Mouse (Mus musculus) adrenal gland, postnatal 4 days (tissue): ENCODE data around the gene Mapk8ip2. TPM values are rescaled to one million over a fixed set of nuclear protein-coding genes. Genes with fewer than 3 reads are reported as not detected.
A peak's percentile ranks its signal among the peaks of the same experiment; 100 is the strongest.

Experiments
- DNase-seq, 2 experiments: peaks; one replicate each; pipeline ENCODE4 v3.0.0; 2021 to 2022; ENCODE audit warnings: low spot score in 2 of 2, mixed read lengths in 2 of 2
- total RNA-seq, 2 experiments: library from RNA; stranded (reverse); gene quantifications; 2 replicates each; pipeline ENCODE4 v1.2.3; 2021

The Mapk8ip2 gene
- total RNA-seq, 2 experiments from 2014 or later = 20.4 to 22.1 TPM

DNA sequence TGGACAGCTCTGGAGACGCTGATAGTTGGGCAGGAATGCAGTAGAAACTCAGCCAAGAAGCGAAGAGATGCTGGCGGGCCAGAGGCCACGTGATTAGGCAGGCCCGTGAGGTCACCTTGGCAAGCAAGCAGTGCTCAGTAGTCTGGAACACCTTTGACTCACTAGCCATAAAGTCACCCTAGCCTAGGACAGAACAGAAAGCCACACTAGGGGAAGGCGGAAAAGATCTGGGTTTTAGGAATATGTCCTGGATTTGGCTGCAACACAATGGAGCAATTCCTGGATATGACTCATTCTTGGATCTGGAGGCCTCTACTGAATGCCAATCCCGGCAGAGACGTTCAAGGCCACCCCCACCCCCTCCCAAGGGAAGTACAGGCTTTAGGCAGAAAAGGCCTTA is 26.9 kb downstream of the Mapk8ip2 start:
- DNase-seq = no peak

DNA sequence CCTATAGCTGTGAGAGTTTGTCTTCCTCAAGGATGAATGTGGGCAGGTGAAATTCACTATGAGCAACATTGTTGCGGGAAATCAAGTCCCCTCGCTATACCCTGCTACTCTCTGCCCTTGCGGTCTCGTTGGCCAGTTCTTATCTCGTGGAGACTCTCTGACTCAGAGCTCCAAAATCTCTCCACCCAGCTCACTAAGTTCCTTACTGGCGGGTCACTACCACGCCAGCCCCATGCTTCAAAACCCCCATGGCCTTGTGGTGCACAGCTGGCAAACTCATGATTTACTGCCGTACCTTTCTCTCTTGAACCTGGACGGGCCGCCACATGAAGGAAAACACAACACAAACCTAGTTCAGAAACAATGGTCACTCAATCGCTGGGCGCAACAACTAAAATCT is 34.5 kb downstream of the Mapk8ip2 start:
- no peak for DNase-seq

DNA sequence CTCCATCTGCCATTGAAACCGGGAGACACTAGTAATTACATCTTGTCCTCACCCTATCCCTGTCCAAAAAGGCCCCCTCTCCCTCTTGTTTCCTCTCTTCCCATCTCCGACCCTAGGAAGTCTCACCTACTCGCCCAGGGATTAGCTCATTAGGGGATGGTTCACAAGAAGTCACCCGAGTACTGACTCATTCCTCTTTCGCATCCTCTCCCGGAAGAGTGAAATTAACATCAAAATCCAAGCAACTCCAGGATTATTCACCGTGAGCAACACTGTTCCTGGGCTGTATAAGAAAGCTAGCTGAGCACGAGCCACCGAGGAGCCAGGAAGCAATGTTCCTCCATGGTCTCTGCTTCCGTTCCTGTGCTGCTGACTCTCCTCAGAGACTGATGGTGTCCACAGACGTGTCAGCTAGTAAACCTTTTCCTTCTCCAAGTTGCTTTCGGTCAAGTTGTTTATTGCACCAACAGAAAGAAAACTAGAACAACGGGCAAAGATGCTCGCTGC is 35.0 kb downstream of the Mapk8ip2 start:
- no peak for DNase-seq

DNA sequence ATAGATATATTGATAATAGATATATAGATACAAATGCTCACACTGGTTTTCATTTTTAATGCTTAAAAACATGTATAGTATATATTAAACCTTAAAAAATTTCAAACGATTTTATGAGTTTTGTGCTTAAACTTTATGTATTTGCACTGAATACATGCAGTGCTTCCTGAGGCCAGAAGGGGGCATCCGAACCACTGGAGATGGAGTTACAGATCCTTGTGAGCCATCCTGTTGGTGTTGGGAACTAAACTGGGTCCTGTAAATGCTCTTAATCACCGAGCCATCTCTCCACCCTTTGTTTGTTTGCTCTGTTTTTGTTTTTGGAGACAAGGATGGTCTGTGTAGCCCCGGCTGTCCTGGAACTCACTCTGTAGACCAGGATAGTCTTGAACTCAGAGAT is 41.3 kb downstream of the Mapk8ip2 start:
- no peak for DNase-seq

DNA sequence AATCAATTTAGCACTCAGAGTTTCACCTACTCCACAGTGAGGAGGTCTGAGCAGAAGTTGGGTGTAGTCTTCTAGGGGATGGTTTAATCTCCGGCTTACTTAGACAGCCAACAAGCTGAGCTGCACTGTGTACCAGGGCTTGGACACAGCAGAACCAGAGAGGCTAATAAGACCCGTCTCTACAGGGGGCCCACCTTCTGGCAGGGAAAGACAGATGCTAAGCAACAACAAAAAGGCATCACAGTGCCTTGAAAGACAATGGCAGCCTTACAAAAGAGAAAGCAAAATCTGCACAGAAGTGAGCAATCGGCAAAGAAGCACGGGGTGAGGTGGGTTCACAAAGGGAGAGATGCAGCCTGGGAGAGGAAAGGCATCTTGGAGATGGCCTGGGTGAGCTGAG is 42.4 kb downstream of the Mapk8ip2 start:
- DNase-seq = no peak

DNA sequence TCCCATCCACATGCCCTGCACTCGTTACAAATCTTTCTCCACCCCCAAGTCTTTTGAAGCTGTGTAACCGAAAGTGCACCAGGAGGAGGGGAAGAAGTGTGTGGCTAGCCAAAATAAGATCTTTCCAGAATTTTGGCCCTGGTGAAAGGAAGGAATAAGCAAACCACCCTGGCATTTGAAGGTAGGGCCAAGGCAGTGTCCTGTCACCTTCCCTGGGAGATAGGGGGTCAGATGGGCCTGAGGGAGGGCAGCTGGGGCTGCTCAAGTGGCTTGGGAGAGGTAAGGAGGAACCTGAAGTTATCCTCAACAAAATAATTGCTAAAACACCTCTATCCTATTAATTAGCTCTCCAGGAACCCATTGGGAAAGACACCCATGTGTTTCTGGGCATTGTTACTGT is 43.1 kb downstream of the Mapk8ip2 start:
- DNase-seq = no peak

DNA sequence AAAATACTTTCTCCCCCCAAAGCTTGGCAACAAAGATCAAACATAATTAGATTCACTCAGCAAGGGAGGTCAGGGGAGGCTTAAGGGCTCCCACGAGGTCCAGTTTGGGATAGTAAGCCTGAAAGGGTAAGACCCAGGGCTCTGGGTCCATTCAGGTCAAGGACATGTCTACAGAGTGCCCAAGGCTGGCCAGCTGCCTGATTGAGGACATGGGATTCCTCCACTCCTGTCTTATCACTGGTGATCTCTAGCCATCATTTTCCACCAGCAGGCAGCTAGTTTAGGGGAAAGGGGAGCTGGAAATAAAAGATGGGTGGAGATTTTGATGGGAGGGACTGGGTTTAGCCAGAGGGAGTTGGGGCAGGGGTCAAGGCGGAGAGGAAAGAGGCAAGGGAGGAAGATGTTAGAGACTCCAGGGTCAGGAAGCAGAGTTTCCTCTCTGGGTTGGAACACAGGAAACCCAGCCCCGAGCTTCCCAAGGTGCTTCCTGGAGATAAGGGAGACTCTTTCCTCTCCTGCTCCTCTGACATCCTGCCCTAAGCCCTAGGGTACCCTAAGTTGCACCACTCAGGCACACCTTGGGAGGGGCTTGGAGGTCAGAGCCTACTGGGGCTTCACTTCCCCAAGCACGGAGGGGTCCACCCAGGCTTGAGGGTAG is 43.8 kb downstream of the Mapk8ip2 start:
- DNase-seq = no peak

DNA sequence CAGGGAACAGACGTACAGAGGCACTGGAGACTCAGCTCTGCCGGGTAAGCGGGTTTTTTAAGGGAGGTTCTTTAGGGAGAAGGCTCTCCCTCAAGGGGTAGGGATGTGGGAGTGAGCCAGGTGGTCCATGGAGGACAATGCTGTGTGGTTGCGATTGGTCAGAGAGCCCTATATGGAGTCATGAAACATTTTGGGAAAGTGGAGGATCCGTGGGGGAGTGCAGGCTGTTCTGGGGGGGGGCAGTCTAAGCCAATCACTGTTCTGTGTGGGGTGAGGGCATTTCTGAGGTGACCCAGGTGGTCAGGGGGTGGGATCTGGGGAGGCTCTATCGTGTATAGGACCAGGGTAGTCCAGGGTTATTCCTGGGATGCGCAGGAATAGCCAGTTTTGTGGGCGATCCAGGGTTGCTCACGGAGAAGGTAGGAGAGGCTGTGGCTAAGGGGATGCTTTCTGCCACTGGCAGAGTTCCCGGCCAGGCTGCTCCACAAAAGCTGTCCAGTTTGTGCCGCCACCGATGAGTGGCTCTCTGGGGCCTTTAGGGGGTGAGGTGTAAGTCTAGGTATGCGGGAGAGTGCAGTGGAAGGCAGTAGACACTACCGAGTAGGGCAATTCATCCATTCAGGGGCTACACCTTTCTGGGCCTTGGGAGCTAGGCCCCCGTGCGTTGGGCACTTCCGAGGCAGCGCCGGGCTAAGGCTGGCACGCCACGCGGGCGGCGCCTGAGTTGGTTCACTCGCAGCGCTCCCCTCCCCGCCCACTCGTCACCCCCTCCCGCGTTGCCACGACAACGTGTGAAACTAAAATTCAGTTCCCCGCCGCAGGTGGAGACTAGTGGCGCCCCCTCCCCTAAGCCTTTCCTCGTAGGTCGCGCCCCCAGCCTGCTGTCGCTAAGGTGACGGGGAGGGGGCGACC is 44.6 kb downstream of the Mapk8ip2 start:
- no peak for DNase-seq

DNA sequence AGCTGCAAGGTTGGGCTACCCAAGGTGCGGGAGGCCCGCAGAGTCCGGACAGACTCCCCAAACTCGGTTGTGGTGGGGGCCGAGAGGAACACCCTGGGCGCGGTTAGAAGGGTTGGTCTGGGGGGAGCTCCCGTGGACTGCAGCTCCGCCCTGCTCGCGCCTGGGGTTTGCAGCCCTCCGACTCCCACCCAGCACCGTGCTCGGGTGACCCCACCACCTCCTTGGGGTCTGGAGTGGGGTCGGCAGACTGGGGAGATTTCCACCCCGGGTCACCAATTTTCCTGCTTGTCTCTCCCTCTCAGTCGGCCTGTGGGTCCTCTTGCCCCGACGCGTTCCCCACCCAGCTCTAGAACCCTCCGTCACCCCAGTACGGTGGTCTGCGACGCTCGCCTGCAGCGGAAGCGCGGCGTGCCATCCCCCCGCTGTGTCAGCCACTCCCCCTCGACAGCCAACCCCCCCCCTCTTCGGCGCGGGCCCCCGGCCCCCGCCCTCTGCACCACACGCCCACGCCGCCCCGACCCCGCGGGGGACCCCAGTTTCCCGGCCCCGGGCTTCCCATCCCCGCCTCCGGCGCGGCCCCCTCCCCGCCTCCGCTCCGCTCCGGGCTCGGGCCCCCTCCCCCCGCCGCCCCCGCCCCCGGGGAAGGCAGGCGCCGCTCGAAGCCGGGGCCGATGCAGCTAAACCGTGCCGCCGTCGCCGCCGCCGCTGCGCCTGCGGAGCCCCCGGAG is 45.4 kb downstream of the Mapk8ip2 start, which contains the start of gene Shank3:
Gene Shank3 (plus strand): TSS at position 663 of the 728 bp plus-strand sequence.
- DNase-seq = no peak

DNA sequence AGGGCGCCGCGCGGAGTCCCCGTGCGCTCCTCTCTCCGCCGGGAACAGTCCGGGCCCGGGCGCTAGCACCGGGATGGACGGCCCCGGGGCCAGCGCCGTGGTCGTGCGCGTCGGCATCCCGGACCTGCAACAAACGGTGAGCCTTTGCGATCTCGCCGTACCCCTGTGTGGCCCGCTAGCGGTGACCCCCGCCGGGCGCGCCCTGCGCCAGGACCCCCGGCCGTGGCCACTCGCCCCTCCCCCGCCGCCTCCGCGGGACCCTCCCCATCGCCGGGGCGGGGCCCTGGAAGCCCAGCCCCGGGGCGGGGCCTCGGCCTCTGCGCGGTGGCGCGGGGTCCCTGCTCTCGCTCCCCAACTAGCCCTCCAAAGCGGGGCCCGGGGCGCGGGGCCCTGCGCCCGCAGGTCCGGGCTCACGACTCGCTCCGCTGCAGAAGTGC is 46.1 kb downstream of the Mapk8ip2 start:
- DNase-seq = peak in 1 of 2 experiments; percentile 22

DNA sequence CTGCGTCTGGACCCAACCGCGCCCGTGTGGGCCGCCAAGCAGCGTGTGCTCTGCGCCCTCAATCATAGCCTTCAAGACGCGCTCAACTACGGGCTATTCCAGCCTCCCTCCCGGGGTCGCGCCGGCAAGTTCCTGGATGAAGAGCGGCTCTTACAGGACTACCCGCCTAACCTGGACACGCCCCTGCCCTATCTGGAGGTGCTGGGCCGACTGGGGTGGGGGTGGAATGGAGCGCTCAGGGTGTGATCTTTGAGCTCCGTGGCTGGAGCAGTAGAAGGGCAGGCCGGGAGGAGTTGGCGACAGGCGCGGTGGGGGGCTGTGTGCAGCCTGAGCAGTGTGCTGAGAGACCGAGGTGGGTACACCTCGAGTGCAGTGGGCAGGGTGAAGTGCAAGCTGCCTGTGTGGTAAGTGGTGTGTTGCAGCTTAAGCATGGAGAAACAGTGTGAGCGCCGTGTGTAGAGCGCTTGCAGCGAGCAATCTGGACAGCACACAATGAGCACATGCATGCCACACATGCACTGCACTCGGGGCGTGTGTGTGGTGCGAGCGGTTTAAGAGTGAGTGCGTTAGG is 46.6 kb downstream of the Mapk8ip2 start:
- DNase-seq = no peak

DNA sequence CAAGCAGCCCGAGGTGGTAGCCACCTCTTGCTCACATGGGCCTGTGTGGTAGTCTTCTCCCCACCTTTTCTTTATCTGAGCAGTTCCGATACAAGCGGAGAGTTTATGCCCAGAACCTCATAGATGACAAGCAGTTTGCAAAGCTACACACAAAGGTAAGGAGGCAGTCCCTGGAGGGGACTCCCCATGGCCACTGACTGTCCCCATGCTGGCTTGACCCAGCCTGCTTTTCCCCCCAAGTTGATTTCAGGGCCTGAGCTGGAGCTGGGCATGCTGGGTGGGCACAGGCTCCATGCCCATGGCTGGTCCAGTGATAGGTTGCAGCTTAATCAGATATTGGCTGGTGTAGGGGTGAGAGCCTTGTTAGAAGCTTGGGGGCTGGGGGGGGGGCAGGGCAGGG is 47.6 kb downstream of the Mapk8ip2 start:
- DNase-seq = no peak

DNA sequence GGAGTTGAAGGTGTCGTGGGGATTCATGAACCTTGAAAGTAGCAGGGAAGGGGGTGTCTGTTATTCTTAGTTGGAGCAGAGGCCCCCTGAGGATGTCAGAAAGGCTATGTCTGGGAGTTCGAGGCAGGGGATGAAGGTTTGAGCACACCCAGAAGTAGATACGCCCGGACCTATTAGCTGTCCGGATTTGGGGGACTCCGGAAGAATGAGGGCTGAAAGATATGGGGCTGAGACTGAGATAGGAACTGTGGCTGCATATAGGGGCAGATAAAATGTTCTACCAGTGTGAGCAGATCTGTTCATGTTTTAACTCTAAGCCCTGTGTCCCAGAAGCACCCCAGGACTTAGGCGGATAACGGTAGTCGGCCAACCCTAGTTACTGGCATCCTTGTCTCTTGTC is 51.1 kb downstream of the Mapk8ip2 start:
- DNase-seq = no peak

DNA sequence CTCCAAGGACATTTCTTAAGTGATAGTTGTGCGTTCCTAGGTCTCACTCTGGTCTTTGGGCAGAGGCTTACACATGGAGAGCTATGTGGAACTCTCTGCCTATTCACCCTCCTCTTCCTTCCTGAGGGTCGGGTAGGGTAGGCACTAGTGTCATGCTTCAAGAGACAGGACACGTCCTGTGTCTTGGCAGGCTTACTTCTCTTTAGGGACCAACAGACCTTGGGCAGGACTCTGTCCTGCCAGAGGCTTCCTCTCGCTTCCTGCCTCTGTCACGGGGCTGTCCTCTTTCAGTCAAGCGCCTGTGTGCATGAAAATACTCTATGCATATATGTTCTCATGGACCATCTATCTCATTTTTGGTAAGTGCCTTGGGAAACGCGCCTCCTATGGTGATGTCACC is 54.0 kb downstream of the Mapk8ip2 start:
- DNase-seq = no peak

DNA sequence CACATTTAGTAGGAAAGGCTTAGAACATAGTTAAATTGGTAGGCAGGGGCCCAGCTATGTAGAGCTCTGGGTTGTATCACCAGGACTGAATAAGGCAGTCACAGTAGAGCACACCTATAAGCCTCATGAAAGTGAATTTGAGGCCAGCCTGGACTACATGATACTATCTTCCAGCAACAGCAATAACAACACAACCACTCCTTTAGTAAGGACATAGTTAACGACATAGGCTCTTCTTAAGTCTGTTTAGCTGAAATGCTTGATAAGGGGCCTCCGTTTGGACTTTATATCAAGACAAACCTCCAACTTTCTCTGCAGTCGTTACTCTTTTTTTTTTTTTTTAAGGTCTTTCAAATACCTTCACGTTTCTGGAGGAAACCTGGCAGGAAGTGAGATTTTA is 59.0 kb downstream of the Mapk8ip2 start:
- DNase-seq = no peak

Other genes starting within 250 kb of the Mapk8ip2 start
- 10 to 100 TPM; 53.8 to 57.6 TPM for gene Ppp6r2, start 242.4 kb upstream of the Mapk8ip2 start, total RNA-seq
- 100 to 1,000 TPM; 108 to 111 TPM for gene Sbf1, start 138.6 kb upstream of the Mapk8ip2 start, total RNA-seq
- under 1 TPM in 1 of 2 experiments, not detected in 1; 0.53 TPM for gene Adm2, start 131.2 kb upstream of the Mapk8ip2 start, total RNA-seq
- 10 to 100 TPM in 1 of 2 experiments, 1 to 10 TPM in 1; 6.0 to 90.1 TPM for gene Miox, start 119.5 kb upstream of the Mapk8ip2 start, total RNA-seq
- 10 to 100 TPM; 59.3 to 59.5 TPM for gene Lmf2, start 98.3 kb upstream of the Mapk8ip2 start, total RNA-seq
- gene Ncaph2, start 98.2 kb upstream of the Mapk8ip2 start, total RNA-seq = 100 to 1,000 TPM; 126 to 133 TPM
- gene Sco2, start 80.1 kb upstream of the Mapk8ip2 start, total RNA-seq = 10 to 100 TPM; 20.2 to 22.5 TPM
- 1 to 10 TPM in 1 of 2 experiments, under 1 TPM in 1; 0.87 to 1.9 TPM for gene Tymp, start 76.9 kb upstream of the Mapk8ip2 start, total RNA-seq
- 1 to 10 TPM in 1 of 2 experiments, under 1 TPM in 1; 0.34 to 1.5 TPM for gene Odf3b, start 74.6 kb upstream of the Mapk8ip2 start, total RNA-seq
- not detected for gene Klhdc7b, start 69.0 kb upstream of the Mapk8ip2 start, total RNA-seq
- gene Syce3, start 43.4 kb upstream of the Mapk8ip2 start, total RNA-seq = not detected
- 100 to 1,000 TPM in 1 of 2 experiments, 10 to 100 TPM in 1; 95.7 to 128 TPM for gene Cpt1b, start 28.1 kb upstream of the Mapk8ip2 start, total RNA-seq
- 1 to 10 TPM; 2.5 to 3.0 TPM for gene C730034F03Rik, start 24.3 kb upstream of the Mapk8ip2 start, total RNA-seq
- gene Gm44502, start 24.2 kb upstream of the Mapk8ip2 start, total RNA-seq = 1 to 10 TPM in 1 of 2 experiments, under 1 TPM in 1; 0.84 to 1.9 TPM
- gene Chkb, start 24.0 kb upstream of the Mapk8ip2 start, total RNA-seq = 10 to 100 TPM; 87.1 to 87.7 TPM
- gene Arsa, start 23.5 kb downstream of the Mapk8ip2 start, total RNA-seq = 10 to 100 TPM; 24.4 to 25.0 TPM
- 10 to 100 TPM; 58.7 to 66.0 TPM for gene Shank3, start 45.7 kb downstream of the Mapk8ip2 start, total RNA-seq
- 1 to 10 TPM; 1.9 to 2.8 TPM for gene Acr, start 114.4 kb downstream of the Mapk8ip2 start, total RNA-seq
- 10 to 100 TPM; 17.3 to 18.3 TPM for gene Rabl2, start 138.0 kb downstream of the Mapk8ip2 start, total RNA-seq